Mouse (Mus musculus) WW6 (cell line): ENCODE data around the gene BC030500.

ENCODE experiments used
- DNase-seq: peaks from one replicate; pipeline ENCODE4 v3.0.0-alpha.2; 2013; ENCODE audit warnings: low read depth, low spot score

The BC030500 gene

DNA sequence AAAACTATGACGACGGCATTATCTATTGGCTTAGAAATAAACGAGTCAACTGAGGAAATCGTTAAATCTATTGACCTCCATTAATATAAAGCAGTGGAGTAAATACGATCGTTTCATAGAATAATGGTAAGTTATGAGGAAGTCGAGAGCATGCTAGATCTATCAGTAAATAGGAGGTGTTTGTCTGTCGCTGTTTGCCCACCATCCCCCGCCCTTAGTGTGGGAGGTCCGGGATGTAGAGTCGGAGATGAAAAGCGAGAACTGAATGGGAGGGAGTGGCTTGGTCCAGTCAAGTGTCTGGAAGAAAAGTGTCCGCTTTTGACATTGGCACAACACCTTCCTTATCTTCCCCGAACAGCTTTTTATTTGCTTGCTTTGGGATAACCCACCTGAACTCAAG lies at the start of gene BC030500:
TSS of gene BC030500 (plus strand) at position 79 of the 400 bp plus-strand sequence.
- DNase-seq: no peak

DNA sequence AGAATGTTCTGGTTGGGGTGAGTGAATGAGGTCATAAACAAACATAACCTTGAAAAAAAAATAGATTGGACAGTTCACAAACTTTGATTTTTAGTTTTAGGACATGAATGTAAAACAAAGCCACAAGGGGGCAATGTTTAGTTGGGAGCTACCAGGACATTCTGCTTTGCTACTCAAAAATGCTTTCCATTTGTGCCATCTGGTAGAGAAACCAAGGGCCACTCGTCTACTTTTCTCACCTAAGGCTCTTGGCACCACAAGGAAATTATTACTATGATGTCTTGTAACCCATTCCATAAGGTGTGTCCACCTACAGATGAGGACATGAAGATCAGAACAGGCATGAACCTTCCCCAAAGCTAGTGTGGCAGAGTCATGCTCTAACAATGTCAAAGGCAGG lies 25.1 kb upstream of the BC030500 start:
- peak; percentile 4 for DNase-seq

DNA sequence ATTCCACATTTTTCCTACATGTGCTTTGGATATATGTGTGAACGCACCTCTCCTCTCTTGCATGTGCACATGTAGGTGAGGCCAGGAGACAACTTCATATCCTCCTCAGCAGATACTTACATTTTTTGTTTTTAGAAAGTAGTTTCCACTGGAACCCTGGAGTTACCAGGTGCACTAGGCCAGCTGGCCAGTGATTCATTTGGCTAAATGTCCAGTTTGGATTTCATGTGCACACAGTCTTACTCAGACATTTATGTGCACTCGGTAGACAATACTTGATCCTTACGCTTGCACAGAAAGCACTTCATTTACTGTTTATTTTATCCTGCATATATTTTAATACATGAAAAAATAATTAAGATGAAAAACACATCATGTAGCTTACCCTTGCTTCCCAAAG lies 21.0 kb upstream of the BC030500 start:
- no peak for DNase-seq

DNA sequence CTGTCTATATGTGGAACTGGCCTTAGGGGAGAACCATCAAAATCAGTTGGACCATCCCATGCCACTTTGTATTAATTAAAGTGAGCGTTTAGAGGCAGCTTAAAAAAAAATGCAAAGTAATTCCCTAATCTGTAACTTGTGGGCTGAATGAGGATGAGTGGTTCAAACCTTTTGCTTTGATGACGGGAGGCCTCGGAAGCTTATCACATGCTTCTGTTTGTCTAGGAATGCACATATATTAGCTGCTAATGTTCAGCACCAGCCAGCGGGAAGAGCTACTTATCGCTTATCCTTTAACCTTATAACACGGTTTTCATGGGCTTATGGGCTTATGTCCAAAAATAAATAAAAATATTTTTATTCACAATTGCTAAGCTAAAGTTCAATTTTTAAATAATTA lies 15.6 kb upstream of the BC030500 start:
- DNase-seq: no peak

DNA sequence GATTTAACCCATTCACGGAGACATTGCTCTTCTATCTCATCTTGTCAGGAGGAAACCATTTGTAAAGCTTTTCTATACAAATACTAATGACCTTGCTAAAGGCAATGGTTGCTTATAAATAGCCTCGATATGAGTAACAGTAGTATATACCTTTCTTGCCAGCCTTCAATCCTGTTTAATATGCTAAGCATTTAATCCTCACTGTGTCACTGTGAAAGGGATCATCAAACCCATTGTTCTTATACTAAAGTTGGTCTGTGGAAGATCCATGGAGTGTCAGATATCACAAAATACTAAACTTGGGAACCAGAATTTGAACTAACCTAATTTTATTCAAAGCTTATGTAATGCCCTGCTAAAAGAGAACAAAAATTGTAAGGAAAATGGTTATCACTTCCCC lies 7.1 kb upstream of the BC030500 start:
- no peak for DNase-seq

DNA sequence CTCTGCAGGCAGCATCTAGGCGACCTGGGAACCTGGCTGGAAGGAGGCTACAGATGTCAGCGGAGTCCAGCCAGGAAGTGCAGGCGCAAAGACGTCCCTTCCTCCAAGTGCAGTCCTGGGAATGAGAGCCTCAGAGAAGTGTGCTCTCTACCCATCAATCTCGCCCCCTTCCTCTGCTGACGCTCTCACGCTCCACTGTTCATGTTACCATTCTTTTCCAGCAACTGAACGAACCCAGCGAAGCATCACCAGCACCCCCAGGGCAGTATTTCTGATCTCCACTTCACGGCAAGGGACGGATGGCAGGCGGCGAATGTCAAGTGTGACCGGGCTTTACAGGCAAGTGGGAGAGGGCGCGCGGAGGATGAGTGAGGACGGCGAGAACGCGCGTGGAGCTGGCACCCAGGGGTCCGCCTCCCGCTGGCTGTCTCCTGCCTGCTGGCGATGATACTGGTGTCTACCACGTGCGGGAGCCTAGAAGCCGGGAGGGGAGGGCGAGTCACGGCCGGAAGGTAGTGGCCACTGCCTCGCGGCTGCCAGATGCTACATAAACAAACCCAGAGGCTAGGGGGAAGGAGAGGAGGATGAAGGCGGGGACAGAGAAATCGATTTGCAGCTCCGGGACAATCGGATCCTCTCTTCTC lies 763 bp downstream of the BC030500 start, which contains the start of gene Galntl6:
TSS of gene Galntl6 (minus strand) at position 445 of the 644 bp plus-strand sequence.
- no peak for DNase-seq

DNA sequence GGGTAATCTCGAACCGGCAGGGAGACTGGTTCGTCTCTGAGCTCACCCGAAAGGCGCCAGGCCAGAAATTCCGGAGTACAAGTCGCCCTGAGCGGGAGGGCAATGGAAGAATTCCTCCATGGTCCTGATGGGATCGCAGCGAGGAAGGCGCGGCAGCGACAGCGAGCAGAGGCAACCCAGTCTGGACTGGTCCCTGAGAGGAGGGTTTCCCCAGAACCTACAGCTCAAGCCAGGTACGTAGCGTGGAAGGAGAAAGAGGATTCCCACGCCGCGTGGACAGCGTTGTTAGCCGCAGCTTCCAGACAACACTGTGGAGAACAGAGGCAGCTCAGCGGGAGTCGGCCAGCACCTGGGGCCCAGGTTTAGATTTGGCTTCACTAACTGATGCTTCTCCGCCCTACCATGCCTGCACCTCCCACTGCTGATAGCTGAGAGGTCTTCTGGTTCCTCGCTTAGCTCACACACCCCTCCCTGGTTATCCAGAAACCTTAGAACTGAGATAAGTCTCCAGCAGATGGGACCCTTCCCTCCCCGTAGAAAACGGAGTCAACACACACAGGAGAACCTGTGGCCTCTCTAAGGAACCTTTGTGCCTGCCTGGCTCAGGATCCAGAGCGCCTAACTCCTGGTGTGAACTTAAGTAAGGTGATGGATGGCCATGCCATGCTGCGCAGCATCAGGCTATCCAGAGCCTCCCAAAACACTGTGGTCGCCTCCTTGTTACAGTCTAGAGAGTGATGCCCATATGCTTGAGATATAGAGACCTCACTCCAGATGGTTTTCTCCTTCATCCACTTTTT lies 1.5 kb downstream of the BC030500 start:
- DNase-seq: peak; percentile 9

DNA sequence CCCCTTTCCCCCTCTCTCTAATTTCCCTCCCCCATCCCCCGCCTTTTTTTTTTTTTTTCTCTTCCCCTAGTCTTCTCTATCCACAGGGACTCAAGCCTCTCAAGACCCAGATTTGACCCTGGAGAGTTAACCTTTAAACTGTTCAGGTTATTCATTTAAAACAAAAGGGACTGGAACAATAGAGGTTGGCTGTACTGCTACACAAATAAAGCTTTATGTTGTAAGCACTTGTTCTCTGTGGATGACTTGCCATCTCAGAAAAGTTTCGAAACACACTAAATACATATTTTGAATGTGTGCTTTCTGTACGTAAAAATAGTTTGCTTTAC lies 2.0 kb downstream of the BC030500 start:
- no peak for DNase-seq

DNA sequence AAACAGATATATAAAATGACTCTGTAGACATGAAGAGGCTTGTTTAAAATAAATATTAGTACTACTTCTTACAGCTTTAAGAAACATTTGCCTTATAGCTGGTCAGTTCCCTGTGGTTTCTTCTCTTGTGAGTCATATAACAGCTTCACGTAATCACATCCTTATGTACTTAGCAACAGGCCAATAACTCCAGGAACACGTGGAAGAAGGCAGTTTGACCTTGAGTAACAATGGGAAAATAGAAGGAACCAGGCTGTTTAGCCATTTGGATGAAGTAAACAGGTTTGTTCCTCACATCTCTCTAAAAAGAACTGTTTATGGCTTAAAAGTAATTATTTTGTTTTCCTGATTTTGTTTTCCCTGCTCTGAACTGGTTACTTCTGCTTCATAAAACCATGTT lies 3.6 kb downstream of the BC030500 start:
- DNase-seq: no peak

DNA sequence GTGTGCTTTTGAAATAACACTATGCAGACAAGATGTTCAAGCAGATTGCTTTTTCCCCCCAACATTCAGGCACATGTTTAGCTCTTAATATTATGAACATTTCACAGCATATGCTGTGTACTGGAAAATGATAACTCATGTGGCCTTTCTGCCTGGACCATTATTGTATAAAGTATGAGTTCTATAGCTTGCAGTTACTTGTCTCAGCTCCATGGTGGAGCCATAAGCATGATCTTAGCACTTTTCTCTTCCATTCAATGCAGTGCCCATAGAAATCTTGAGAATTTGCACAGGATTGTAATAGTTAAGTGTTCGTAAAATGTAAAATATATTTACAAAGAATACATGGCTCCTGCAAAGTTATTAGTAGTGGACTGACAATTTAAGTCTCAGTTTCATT lies 19.5 kb downstream of the BC030500 start:
- DNase-seq: no peak

DNA sequence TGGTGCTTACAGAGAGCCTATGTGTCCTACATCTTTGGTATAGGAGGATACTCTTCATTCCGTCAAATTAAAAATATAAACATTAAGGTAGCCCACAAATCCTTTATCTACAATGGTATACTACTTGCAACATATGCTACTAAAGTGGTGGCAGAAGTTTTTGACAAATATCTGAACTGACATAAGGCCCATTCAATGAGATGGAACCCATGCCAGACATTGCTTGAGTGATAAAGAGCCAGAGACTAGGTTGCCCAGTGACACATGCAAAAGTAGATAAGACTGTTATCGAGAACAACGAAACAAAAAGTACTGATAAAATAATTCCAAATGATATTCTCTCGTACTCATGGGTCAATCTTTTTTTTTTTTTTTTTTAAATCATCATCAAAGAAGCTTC lies 32.2 kb downstream of the BC030500 start:
- DNase-seq: no peak

DNA sequence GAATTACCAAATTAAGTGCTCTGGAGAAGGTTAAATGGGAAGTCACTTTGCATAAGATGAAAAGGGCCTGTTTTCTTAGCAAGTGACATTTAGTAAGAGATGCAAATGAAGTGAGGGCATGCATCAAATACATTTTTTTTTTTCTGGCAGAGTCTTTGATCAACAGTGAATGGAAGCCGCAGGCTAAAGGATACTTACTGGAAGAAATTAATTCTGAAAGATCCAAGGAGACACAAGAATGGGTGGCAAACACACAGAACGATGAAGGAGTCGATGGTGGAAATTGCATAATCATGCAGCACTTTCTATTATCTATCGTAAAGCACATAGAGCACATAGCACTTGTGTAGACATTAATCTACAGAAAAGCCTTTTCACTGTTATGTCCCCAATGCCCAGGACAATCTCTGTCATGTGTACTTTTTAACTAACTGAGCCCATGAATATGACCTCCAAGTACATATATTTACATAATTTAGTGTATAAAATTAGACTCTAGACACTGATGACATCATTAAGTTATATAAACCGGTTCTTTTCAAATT lies 45.7 kb downstream of the BC030500 start:
- DNase-seq: no peak
